Mouse (Mus musculus): ENCODE data around the gene Mcee. TPM values are rescaled to one million over a fixed set of nuclear protein-coding genes. Genes with fewer than 3 reads are reported as not detected.

Mcee gene
- total RNA-seq, 2 experiments from 2014 or later, result 49.3 to 51.1 TPM

DNA sequence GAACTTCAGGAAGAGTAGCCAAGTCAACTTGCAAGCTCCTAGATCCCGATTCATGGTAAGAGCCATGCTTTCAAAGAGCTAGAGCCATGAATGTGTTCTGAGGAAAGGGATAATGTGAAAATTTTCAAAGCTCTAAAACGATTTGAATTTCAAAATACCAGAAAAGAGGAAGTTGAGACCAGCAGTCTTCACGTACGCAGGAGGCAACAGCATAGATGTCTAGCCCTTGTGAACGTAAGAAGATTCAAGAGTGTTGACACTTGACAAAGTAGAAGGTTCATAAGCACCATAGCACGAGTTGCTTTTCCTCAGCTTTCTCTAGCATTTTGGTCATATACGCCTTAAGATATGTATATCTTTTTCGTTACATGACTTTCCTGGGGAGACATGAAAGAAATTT lies 11.6 kb downstream of the Mcee start:
- no peak for DNase-seq (ENCODE audit: low spot score in 2 of 2)

GRCm38 (mm10) chr7:64424861-64425260 lies 32.5 kb downstream of the Mcee start:
- DNase-seq (ENCODE audit: low spot score in 2 of 2), result no peak

GRCm38 (mm10) chr7:64439595-64440518 lies 47.5 kb downstream of the Mcee start:
- no peak for DNase-seq (ENCODE audit: low spot score in 2 of 2)

DNA sequence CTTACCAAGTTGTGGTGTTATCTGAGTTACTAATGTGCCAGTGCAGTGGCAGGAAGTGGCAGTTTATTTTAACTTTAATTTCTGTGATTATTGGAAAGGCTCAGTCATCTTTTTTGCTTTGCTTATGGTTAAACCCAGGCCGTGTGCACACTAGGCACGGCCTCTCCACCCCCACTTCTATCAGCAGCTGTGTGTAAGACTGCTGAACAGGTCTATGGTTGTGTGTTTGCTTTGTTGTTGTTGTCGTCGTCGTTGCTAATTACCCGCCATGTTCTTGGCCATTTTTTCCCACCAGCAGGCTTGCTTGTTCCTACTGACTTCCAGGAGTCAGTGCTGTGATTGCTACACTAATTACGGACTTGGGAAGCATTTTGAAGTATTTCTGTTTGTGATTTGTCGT lies 48.1 kb downstream of the Mcee start:
- DNase-seq (ENCODE audit: low spot score in 2 of 2), result no peak

GRCm38 (mm10) chr7:64450631-64451030 lies 58.2 kb downstream of the Mcee start:
- no peak for DNase-seq (ENCODE audit: low spot score in 2 of 2)

DNA sequence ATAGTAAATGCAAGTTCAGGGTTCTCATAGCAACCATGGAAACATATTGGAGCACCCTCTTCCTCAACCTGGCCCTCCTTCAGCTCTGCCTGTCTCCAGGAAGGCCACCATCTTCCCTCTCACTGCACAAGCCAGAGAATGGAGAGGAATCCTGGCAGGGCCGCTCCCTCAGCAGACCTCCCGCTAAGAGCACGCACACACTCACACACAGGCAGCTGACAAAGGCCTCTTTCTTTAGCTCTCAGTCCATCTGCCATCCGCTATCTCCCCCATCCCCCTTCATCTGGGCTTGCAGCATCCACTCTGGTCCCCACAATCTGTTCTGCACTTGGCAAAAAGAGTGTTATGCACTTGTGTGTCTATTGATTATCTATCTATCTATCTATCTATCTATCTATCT lies 59.0 kb downstream of the Mcee start:
- DNase-seq (ENCODE audit: low spot score in 2 of 2), result no peak

DNA sequence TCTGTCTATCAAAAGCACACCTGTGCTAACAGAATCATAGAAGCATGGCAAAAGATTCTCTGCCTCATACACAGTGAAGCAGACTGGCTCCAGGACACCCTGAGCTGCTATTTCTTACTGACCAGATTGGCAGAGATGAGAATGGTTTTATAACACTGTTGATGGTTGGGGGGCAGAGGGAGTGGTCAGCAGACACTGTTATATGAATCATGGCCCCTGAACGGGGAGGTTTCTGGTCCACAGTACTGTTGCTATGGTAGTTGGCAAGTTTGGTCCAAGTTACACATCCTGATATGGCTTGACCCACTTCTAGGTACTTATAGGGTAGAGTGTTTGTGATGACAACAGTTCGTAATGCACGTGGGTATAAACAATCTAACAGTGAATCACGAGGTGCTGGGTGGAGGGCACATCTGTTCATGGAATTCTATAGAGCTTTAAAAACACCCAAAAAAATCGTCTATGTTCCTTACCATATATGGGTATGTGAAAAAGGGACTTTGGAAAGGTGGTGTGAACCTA lies 59.5 kb downstream of the Mcee start:
- DNase-seq (ENCODE audit: low spot score in 2 of 2), result no peak

- DNase-seq (ENCODE audit: low spot score in 2 of 2), result no peak
Measured at GRCm38 (mm10) chr7:64452471-64453222, 60.2 kb downstream of the Mcee start.

GRCm38 (mm10) chr7:64456176-64456575 lies 63.8 kb downstream of the Mcee start:
- peak in 1 of 2 experiments; percentile 6 for DNase-seq (ENCODE audit: low spot score in 2 of 2)

- no peak for DNase-seq (ENCODE audit: low spot score in 2 of 2)
Measured at GRCm38 (mm10) chr7:64456676-64457075, 64.3 kb downstream of the Mcee start.

GRCm38 (mm10) chr7:64457811-64458210 lies 65.4 kb downstream of the Mcee start:
- no peak for DNase-seq (ENCODE audit: low spot score in 2 of 2)

Other genes starting within 250 kb of the Mcee start
- 1 to 10 TPM in 1 of 2 experiments, under 1 TPM in 1; 0.44 to 1.4 TPM for gene Trpm1, start 238.8 kb upstream of the Mcee start, total RNA-seq (2021)
- gene Mtmr10, start 105.0 kb upstream of the Mcee start, total RNA-seq (2021), result 10 to 100 TPM; 17.4 to 18.5 TPM
- gene Fan1, start 18.5 kb upstream of the Mcee start, total RNA-seq (2021), result 10 to 100 TPM in 1 of 2 experiments, 1 to 10 TPM in 1; 8.0 to 10.3 TPM
- gene Mphosph10, start 339 bp upstream of the Mcee start, total RNA-seq (2021), result 10 to 100 TPM; 19.7 to 21.3 TPM
- gene Apba2, start 109.1 kb downstream of the Mcee start, total RNA-seq (2021), result 1 to 10 TPM; 1.5 to 1.7 TPM